Mouse (Mus musculus) forebrain, embryonic 11.5 days (tissue): Measurements from ENCODE around the gene Hnrnph1. TPM values are rescaled to one million over a fixed set of nuclear protein-coding genes. Genes with fewer than 3 reads are reported as not detected.

Source experiments
- ATAC-seq: fragments of 200-750 bp; cut with Nextera tagmentation; replicated peaks from 2 replicates; pipeline ENCODE4 v1.8.0; 2017; ENCODE audit warnings: moderate TSS enrichment; ENCODE audit not compliant: low FRiP score
- DNase-seq: peaks from one replicate; pipeline ENCODE4 v3.0.0-alpha.2; 2017; ENCODE audit warnings: low spot score
- H3K27ac ChIP-seq: fragments of 300-500 bp; sonication (generic); 2 replicates; pipeline ENCODE4 v1.5.1; 2014; ENCODE audit warnings: low read depth, low read length
- H3K27me3 ChIP-seq: fragments of 300-500 bp; sonication (generic); 2 replicates; pipeline ENCODE4 v1.6.1; 2014; ENCODE audit warnings: mild to moderate bottlenecking, low read length, mixed read lengths; ENCODE audit not compliant: control insufficient read depth, insufficient read depth
- H3K36me3 ChIP-seq: fragments of 300-500 bp; sonication (generic); 2 replicates; pipeline ENCODE4 v1.6.1; 2014; ENCODE audit warnings: mild to moderate bottlenecking, low read length, moderate library complexity, mixed read lengths; ENCODE audit not compliant: control insufficient read depth, insufficient read depth
- H3K4me1 ChIP-seq: fragments of 300-500 bp; sonication (generic); replicated peaks from 2 replicates; pipeline ENCODE4 v1.6.1; 2014; ENCODE audit warnings: low read length, mixed read lengths; ENCODE audit not compliant: control insufficient read depth, insufficient read depth
- H3K4me2 ChIP-seq: fragments of 300-500 bp; sonication (generic); 2 replicates; pipeline ENCODE4 v1.6.1; 2014; ENCODE audit warnings: low read depth, mild to moderate bottlenecking, low read length, moderate library complexity, mixed read lengths; ENCODE audit not compliant: severe bottlenecking
- H3K4me3 ChIP-seq: fragments of 300-500 bp; sonication (generic); 2 replicates; pipeline ENCODE4 v1.5.1; 2014; ENCODE audit warnings: low read depth, low read length
- H3K9ac ChIP-seq: fragments of 300-500 bp; sonication (generic); 2 replicates; pipeline ENCODE4 v1.6.1; 2014; ENCODE audit warnings: low read length
- H3K9me3 ChIP-seq: fragments of 300-500 bp; sonication (generic); 2 replicates; pipeline ENCODE4 v1.6.1; 2016; ENCODE audit warnings: low read length, mixed read lengths; ENCODE audit not compliant: control insufficient read depth
- WGBS: fragments of 180-500 bp; shearing (Covaris S2); extraction: QIAGEN DNeasy Blood & Tissue Kit; methylation state at CpG from one replicate; pipeline ENCODE4 v1.1.7; 2014; 5-methylcytosine and 5-hydroxymethylcytosine counted together
- microRNA counts: library from miRNA; unstranded; fragments of <30 nt; microRNA quantifications from one replicate; lab custom pipeline; 2015
- microRNA-seq: library from miRNA; unstranded; fragments of <30 nt; microRNA quantifications from one replicate; pipeline ENCODE4, GENCODE M21; 2016; ENCODE audit not compliant: insufficient number of aligned reads
- polyA plus RNA-seq: library from polyadenylated mRNA; unstranded; fragments of >200 nt; fragmentation: Nextera tagmentation; extraction: Ambion mirVana; gene quantifications from 2 replicates; pipeline ENCODE4 v1.2.1, GENCODE M21; 2014

Gene Hnrnph1
- polyA plus RNA-seq, 1 experiment from 2014 or later = 833 TPM

GRCm38 (mm10) chr11:50426056-50426455 lies 49.3 kb downstream of the Hnrnph1 start:
- WGBS = 93% methylated on average over 4 of the region's 4 CpGs
- Histone ChIP-seq H3K4me2 (no peak overlapping the region), H3K4me3 (no peak overlapping the region), H3K9me3 (no peaks in the 10 kb centered on the region), H3K27ac (no peak overlapping the region), H3K27me3 (no peaks in the 10 kb centered on the region), H3K4me1 (peaks cover 2% of the 10 kb centered on the region; the same call in 1 of the 2 replicates), H3K9ac (no peak overlapping the region), H3K36me3 (no peaks in the 10 kb centered on the region)
- DNase-seq = no peak
- no peak for ATAC-seq

- Histone ChIP-seq H3K4me1 (peaks cover 5% of the 10 kb centered on the region; the same call in 1 of the 2 replicates), H3K27ac (peak within 1 kb of the TSS; percentile 81), H3K4me3 (peak within 1 kb of the TSS; percentile 71), H3K36me3 (no peaks in the 10 kb centered on the region), H3K9me3 (no peaks in the 10 kb centered on the region), H3K9ac (peak within 1 kb of the TSS; percentile 94), H3K4me2 (peak within 1 kb of the TSS; percentile 77), H3K27me3 (no peaks in the 10 kb centered on the region)
- peak; percentile 83 for ATAC-seq
- under 1% methylated on average over 89 of the region's 90 CpGs for WGBS
- DNase-seq = peak; percentile 91
These were observed 53.7 kb downstream of the Hnrnph1 start, which contains the start of gene Rufy1 for GRCm38 (mm10) chr11:50430277-50431133. Gene Rufy1 (minus strand): TSS chr11:50431125.

DNA sequence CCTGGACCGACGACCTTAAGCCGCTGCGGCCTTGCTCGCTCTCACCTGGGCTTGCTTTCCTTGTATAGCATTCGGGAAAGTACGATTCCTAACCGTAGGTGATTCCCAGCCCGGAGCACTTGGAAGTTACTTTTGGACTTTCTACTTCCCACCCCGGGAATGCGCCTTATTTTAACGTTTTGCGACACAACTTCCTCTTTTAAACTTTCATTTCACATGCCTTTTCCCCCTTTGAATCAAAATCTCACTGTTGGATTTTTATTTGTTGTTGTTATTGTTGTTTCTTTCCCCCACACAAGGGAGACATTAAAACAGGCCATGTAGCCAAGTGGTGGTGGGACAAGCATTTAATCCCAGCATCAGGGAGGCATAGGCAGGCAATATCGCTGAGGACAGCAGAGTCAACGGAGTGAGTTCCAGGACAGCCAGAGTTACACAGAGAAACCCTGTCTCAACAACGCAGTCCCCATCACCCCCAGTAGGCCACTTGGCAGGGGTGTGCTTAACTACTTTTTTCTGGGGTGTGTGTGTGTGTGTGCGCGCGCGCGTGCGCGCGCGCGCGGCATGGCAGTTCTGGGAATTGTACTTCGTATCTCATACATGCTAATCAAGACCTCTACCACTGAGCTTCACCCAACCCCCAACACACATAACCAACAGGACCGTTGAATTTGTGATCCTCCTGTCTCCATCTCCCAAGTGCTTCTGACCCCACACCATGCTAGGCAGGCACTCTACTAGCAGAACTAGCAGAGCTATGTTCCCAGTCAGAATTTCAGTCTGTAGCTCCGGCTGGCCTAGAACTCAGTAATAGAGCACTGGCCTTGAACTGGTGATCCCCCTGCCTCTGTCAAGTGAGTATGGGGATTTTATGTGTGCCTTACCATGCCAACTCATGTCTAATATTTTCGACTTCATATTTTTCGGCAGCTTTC lies 54.6 kb downstream of the Hnrnph1 start:
- H3K27me3 ChIP-seq = no peaks in the 10 kb centered on the region
- H3K9me3 ChIP-seq = no peaks in the 10 kb centered on the region
- WGBS = 30% methylated on average over 32 of the region's 32 CpGs
- H3K27ac ChIP-seq = peak overlapping the region; percentile 81; the same call in 1 of the 2 replicates
- peak overlapping the region; percentile 94 for H3K9ac ChIP-seq
- H3K4me3 ChIP-seq = peak overlapping the region; percentile 71
- H3K4me2 ChIP-seq = peak overlapping the region; percentile 77
- H3K4me1 ChIP-seq = peaks cover 5% of the 10 kb centered on the region; the same call in 1 of the 2 replicates
- no peaks in the 10 kb centered on the region for H3K36me3 ChIP-seq
- DNase-seq = peak; percentile 58
- no peak; the same call in 1 of the 2 replicates for ATAC-seq

- no peak for DNase-seq
- Histone ChIP-seq H3K4me1 (peaks cover 5% of the 10 kb centered on the region; the same call in 1 of the 2 replicates), H3K9ac (no peak overlapping the region), H3K27me3 (no peaks in the 10 kb centered on the region), H3K4me2 (no peak overlapping the region), H3K4me3 (no peak overlapping the region), H3K9me3 (no peaks in the 10 kb centered on the region), H3K36me3 (no peaks in the 10 kb centered on the region), H3K27ac (no peak overlapping the region)
- no peak for ATAC-seq
- 92% methylated on average over 3 of the region's 3 CpGs for WGBS
These were observed 55.3 kb downstream of the Hnrnph1 start for GRCm38 (mm10) chr11:50432069-50432440.

DNA sequence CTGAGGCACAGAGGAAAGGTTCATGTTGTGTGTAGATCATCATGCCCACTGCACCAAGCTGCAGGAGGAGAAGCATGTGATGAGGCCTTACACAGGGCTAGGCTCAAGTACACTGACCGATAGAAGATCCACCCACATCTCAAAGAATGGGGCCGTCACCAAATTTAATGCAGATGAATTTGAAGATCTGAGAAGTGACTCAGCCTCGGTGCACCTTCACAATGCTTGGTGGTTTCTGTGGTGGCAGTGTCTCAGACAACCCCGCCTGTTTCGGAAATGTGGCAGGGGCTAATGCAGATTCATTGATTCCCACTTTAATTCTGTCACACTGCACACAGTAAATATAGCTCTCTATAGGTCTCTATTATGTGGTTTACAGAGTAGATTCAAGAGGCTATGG lies 56.1 kb downstream of the Hnrnph1 start:
- H3K36me3 ChIP-seq = no peaks in the 10 kb centered on the region
- H3K27ac ChIP-seq = no peak overlapping the region
- H3K9me3 ChIP-seq = no peaks in the 10 kb centered on the region
- H3K4me3 ChIP-seq = no peak overlapping the region
- 96% methylated on average over 5 of the region's 5 CpGs for WGBS
- H3K4me2 ChIP-seq = no peak overlapping the region
- no peak overlapping the region for H3K9ac ChIP-seq
- no peak for DNase-seq
- peaks cover 5% of the 10 kb centered on the region; the same call in 1 of the 2 replicates for H3K4me1 ChIP-seq
- ATAC-seq = no peak
- no peaks in the 10 kb centered on the region for H3K27me3 ChIP-seq

MicroRNAs within 50 kb of the gene (microRNA counts, 519-probe panel; counts per million panel counts)
- microRNA mmu-miR-804 (lab: Ali Mortazavi, UCI) = 4,575 counts per million, percentile 42 among the panel's probes with 10 or more counts

Small RNAs within 50 kb of the gene (microRNA-seq; reads per million reads assigned to microRNA genes)
- gene Mir804 = not detected

Other genes with a start within 250 kb of the Hnrnph1 start
- gene Tbc1d9b, start 245.6 kb upstream of the Hnrnph1 start, polyA plus RNA-seq = 34.0 and 36.9 TPM in 2 replicates
- gene Mrnip, start 202.5 kb upstream of the Hnrnph1 start, polyA plus RNA-seq = 20.1 and 21.1 TPM in 2 replicates
- 148 and 164 TPM in 2 replicates for gene Sqstm1, start 166.2 kb upstream of the Hnrnph1 start, polyA plus RNA-seq
- gene Mgat4b, start 166.1 kb upstream of the Hnrnph1 start, polyA plus RNA-seq = 24.2 and 30.9 TPM in 2 replicates
- gene Ltc4s, start 138.4 kb upstream of the Hnrnph1 start, polyA plus RNA-seq = 0.51 and 0.81 TPM in 2 replicates
- gene Maml1, start 84.7 kb upstream of the Hnrnph1 start, polyA plus RNA-seq = 10.0 and 11.9 TPM in 2 replicates
- gene Canx, start 51.3 kb upstream of the Hnrnph1 start, polyA plus RNA-seq = 235 and 248 TPM in 2 replicates
- gene Cby3, start 22.5 kb upstream of the Hnrnph1 start, polyA plus RNA-seq = 0.47 TPM in 1 of 2 replicates, not detected in the other
- 23.9 and 26.7 TPM in 2 replicates for gene Rufy1, start 54.1 kb downstream of the Hnrnph1 start, polyA plus RNA-seq
- gene Adamts2, start 225.1 kb downstream of the Hnrnph1 start, polyA plus RNA-seq = 1.0 and 1.6 TPM in 2 replicates